Mouse (Mus musculus) erythroblast, adult 5-6 weeks (primary cell): ENCODE measurements around the gene Nfkbiz. TPM values are rescaled to one million over a fixed set of nuclear protein-coding genes. Genes with fewer than 3 reads are reported as not detected.

Experiments used
- ATAC-seq: replicated peaks from 2 replicates; pipeline ENCODE4 v1.8.0; 2016; ENCODE audit warnings: moderate number of reproducible peaks, mild to moderate bottlenecking, moderate TSS enrichment, inconsistent platforms; ENCODE audit not compliant: poor library complexity, low FRiP score, severe bottlenecking
- total RNA-seq, 2 experiments: library from RNA; stranded (forward) in 1 of 2; stranded (reverse) in 1 of 2; fragments of 150-400 nt in 1 of 2; fragments of 200-764, 138-1000 nt in 1 of 2; gene quantifications; 2 replicates each; pipeline versions ENCODE4 v1.2.3 to v1.2.4; 2015 to 2017; ENCODE audit warnings: low replicate concordance in 2 of 2

The Nfkbiz gene
- total RNA-seq, 2 experiments from 2014 or later = 5.3 to 6.0 TPM

- no peak for ATAC-seq
These were observed 1.5 kb downstream of the Nfkbiz start for GRCm38 (mm10) chr16:55837168-55837567.

- ATAC-seq = no peak
These were observed 2.9 kb downstream of the Nfkbiz start for GRCm38 (mm10) chr16:55835798-55836197.

GRCm38 (mm10) chr16:55832617-55833016 lies 6.1 kb downstream of the Nfkbiz start:
- ATAC-seq = no peak

- no peak for ATAC-seq
These were observed 6.7 kb downstream of the Nfkbiz start for GRCm38 (mm10) chr16:55832040-55832439.

- no peak for ATAC-seq
These were observed 7.2 kb downstream of the Nfkbiz start for GRCm38 (mm10) chr16:55831451-55831850.

- no peak for ATAC-seq
These were observed 15.1 kb downstream of the Nfkbiz start for GRCm38 (mm10) chr16:55823398-55824155.

- no peak for ATAC-seq
These were observed 15.8 kb downstream of the Nfkbiz start for GRCm38 (mm10) chr16:55822741-55823397.

- peak; percentile 88 for ATAC-seq
These were observed 16.5 kb downstream of the Nfkbiz start for GRCm38 (mm10) chr16:55821997-55822740.

- ATAC-seq = no peak
These were observed 17.1 kb downstream of the Nfkbiz start for GRCm38 (mm10) chr16:55821571-55821981.

GRCm38 (mm10) chr16:55820916-55821570 lies 17.7 kb downstream of the Nfkbiz start:
- no peak for ATAC-seq

- no peak for ATAC-seq
These were observed 18.4 kb downstream of the Nfkbiz start for GRCm38 (mm10) chr16:55820161-55820915.

GRCm38 (mm10) chr16:55819186-55819861 lies 19.4 kb downstream of the Nfkbiz start:
- ATAC-seq = no peak

- ATAC-seq = no peak
These were observed 20.8 kb downstream of the Nfkbiz start for GRCm38 (mm10) chr16:55817717-55818515.

- no peak for ATAC-seq
These were observed 22.3 kb downstream of the Nfkbiz start for GRCm38 (mm10) chr16:55816202-55816941.

GRCm38 (mm10) chr16:55815466-55815865 lies 23.2 kb downstream of the Nfkbiz start:
- ATAC-seq = no peak

- ATAC-seq = no peak
These were observed 24.0 kb downstream of the Nfkbiz start for GRCm38 (mm10) chr16:55814686-55815085.

GRCm38 (mm10) chr16:55813916-55814315 lies 24.8 kb downstream of the Nfkbiz start:
- ATAC-seq = no peak
